Mouse (Mus musculus) v-Abl transformed pro-B cells (cell line): ENCODE results near the gene Nol11.
"Not testable (repeated sequence)": the region's sequence is repeated elsewhere in the genome, so short reads cannot be mapped to it uniquely, and the experiment has no call there.

Experiments used
- in situ Hi-C, 2 experiments: fragments of 400-800 bp; cut with MboI; formaldehyde crosslinking; loops; one replicate each; pipeline ENCODE4 v1.15.1; 2025; ENCODE audit not compliant: unreplicated experiment in 2 of 2

Gene Nol11

DNA sequence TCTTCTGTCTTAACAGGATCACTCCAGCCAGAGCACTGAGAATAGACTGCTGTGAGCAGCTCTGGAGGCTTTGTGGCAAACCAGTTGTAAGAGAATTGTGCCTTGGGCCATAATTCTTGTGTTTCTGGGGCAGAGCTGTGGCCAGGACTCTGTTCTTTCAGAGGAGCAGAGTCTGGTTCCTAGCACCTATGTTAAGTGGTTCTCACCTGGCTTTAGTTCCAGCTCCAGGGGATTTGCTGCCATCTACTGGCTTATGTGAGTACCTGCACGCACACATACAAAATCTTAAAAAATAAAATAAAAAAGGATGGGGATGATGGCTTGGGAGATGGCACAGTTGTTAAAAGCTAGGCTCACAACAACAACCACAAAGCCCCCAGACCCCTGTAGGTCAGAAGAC, 30.1 kb downstream of the Nol11 start:
- in situ Hi-C loops = loop anchor here in 1 of 2 experiments (10.0 kb wide), 1 partner anchor 314 kb away; no protein-coding TSS in a partner anchor

DNA sequence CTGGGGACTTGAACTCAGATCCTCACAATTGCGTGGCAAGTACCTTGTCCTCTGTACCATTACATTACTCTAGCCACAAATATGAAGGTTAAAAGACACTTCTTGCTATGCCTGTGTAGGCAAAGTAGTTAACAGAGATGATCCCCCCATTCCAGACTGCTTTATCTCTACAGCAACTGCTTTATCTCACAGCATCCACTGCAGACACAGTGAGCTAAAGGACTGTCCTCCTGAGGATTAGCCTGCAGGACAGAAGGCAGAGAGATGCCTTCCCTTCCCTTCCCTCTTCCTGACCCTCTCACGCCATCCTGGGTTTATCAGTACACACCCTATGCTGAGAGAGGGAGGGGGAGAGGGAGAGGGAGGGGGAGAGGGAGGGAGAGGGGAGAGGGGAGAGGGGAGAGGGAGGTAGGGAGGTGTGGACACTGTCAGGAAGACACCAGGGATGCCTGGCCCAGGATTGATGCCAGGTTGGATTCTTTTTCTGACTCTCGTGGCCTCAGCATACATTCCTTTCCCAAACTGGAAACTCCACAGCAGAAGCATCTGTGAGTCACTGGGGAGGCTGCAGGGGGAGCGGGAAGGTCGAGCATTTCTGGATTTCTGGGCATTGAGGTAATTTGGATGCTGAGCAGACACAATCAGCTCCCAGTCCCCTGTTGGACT, 32.1 kb downstream of the Nol11 start:
- in situ Hi-C loops = loop anchor here in 1 of 2 experiments (10.0 kb wide), 1 partner anchor 312 kb away; no protein-coding TSS in a partner anchor

DNA sequence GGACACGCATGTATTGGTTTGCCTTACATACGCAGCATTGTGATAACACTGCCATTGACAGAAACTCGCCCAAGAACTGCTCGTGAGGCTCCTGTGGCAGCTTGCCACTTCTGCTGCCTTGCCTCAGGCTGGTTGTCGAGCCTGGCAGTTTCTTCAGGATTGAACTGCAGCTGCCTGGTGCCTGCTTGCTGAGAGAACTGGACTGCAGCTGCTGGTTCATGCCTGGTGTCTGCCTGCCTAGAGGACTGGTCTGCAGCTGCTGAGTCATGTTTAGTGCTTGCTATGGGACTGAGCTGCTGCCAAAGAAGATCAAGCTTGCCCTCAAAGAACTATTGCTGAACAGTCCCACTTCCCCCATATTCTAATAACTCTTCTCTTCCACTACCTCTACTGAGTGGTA, 33.9 kb downstream of the Nol11 start:
- in situ Hi-C loops = loop anchor here in 1 of 2 experiments (10.0 kb wide), 1 partner anchor 310 kb away; no protein-coding TSS in a partner anchor

DNA sequence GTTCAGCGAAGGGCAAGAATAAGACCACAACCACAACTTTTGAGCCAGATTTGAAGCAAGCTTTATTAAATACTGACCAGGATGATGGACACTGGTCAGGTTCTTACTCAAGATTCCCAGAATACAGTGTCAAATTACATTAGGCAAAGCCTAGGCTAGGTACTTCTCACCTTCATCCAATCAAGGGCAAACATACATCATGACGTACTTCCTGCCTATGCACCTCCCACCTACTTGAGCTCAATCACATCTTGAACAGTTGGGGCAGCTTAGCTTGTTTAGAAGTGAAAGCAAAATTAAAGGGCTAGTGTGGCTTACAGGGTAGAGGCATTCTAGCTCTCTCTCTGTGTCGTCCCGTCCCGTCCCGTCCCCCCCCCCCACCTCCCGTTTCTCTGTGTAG, 34.8 kb downstream of the Nol11 start:
- in situ Hi-C loops = loop anchor here (5.0 to 10.0 kb wide), 2 partner anchors 42 to 310 kb away; no protein-coding TSS in a partner anchor

DNA sequence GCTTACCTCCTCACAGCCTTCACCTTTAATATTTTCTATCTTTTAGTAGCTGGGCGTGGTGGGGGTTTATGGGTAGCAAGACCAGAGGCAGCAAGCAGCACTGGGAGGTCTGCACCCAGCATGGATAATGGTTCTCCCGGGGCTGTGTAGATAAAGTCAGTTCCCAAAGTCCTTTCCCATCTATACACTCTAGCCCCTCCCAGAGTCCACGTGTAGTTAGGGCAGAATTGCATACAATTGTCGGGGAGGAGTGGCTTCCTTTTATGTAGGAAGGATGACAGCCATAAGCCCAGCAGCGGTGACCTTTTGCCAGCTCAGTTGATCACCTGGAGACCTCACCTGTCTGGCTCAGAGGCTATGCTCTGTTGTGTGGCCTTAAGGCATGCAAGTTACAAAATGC, 35.5 kb downstream of the Nol11 start:
- in situ Hi-C loops = loop anchor here (5.0 to 10.0 kb wide), 2 partner anchors 41 to 309 kb away; no protein-coding TSS in a partner anchor

DNA sequence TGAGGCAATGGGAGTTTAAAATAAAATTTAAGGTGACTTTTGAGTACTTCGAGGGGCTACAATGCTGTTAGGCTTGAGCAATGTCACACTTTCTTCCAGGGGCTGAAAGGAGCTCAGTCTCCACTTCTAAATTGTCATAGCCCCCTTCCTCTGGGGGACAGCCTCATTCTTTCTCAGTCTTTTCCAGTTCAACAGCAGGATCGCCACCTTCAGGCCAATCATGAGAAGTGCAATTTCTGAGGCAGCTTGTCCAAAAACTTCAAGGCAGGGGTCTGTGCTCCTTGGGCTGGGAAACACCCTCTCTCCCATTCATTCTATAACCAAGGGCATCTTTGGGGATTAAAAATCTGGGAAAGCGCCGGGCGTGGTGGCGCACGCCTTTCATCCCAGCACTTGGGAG, 37.4 kb downstream of the Nol11 start:
- in situ Hi-C loops = loop anchor here (5.0 to 10.0 kb wide), 2 partner anchors 40 to 307 kb away; no protein-coding TSS in a partner anchor

DNA sequence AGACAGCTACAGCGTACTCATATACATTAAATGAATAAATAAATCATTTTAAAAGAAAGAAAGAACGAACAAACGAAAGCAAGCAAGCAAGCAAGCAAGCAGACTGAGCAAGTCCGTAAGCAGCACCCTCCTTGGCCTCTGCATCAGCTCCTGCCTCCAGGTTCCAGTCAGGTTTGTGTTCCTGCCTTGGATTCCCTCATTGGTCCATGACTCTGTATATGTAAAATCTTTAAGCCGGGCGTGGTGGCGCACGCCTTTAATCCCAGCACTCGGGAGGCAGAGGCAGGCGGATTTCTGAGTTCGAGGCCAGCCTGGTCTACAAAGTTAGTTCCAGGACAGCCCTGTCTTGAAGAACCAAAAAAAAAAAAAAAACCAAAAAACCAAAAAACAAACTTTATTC, 45.2 kb downstream of the Nol11 start:
- in situ Hi-C loops = loop anchor here in 1 of 2 experiments (5.0 kb wide), 1 partner anchor 37 kb away; no protein-coding TSS in a partner anchor

DNA sequence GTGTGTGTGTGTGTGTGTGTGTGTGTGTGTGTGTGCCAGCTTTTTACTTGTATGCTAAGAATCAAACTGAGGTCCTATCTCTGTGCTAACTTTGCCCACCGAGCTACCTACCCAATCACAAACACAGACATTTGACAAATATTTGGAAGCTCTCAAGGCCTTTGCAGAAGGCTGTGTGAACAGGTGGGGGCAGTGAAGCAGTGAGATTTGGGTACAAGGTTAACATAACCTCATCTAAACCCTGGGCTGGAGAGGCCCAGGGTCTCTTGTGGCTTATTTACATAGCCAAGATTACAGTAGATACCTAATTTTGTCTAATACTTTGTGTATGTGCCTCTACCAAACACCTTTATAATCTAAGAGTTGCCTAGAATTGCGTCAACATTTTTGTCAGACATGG, 46.8 kb downstream of the Nol11 start:
- in situ Hi-C loops = loop anchor here in 1 of 2 experiments (5.0 kb wide), 1 partner anchor 35 kb away; no protein-coding TSS in a partner anchor

DNA sequence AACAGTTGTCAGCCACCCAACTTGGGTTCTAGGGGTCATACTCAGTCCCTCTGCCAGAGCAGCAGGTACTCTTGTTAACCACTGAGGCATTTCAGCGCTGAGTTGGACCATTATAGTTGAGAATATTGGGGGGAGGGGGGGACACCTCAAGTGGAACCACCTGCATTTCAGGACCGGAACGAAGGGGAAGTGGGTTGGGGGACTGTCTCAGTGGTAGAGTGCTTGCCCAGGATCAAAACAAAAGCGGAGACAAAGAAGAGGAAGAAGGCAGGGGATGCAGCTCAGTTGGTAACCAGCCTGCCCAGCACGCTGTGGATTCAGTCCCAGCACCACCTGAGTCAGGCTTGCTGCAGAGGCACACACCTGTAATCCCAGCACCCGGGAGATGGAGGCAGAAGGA, 48.4 kb downstream of the Nol11 start:
- in situ Hi-C loops = loop anchor here in 1 of 2 experiments (5.0 kb wide), 1 partner anchor 33 kb away; no protein-coding TSS in a partner anchor

DNA sequence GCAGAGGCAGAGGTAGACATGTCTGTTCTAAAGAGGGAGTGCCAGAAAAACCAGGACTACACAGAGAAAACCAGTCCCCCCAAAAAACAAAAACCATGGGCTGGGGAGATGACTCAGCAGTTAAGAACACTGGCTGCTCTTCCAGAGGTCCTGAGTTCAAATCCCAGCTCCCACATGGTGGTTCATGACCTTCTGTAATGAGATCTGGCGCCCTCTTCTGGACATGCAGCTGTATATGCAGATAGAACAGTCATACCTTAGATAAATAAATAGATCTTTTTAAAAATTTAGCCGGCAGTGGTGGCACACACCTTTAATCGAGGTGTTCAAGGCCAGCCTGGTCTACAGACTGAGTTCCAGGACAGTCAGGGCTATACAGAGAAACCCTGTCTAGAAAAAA, 50.5 kb downstream of the Nol11 start:
- in situ Hi-C loops = no loop called here

DNA sequence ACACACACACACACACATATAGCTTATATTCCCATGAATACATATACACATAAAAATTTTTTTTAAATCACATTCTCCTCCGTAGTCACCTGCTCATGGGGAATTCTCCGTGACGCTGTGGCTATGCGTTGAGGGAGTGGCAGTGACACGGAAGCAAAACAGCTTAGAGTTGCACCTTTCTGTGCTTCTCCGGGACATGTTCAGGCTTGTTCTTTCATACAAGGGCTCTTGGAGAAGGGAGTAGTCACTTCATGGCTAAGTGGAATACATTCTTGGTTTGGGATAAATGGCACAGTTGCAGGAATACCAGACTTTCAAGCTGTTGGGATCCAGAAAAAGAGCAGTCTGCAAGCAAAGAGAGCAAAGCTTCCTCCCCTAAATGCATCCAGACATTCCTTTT, 51.6 kb downstream of the Nol11 start:
- in situ Hi-C loops = no loop called here

DNA sequence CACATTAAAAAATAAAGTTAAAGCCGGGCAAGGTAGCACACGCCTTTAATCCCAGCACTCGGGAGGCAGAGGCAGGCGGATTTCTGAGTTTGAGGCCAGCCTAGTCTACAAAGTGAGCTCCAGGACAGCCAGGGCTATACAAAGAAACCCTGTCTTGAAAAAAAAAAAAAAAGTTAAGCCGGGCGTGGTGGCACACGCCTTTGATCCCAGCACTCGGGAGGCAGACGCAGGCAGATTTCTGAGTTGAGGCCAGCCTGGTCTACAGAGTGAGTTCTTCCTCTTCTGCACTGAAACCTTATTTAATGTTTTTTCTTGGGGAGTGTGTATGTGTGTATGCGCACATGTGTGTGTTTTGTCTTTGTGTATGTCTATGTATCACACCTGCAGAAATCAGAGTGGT, 52.7 kb downstream of the Nol11 start:
- in situ Hi-C loops = not testable (repeated sequence)

DNA sequence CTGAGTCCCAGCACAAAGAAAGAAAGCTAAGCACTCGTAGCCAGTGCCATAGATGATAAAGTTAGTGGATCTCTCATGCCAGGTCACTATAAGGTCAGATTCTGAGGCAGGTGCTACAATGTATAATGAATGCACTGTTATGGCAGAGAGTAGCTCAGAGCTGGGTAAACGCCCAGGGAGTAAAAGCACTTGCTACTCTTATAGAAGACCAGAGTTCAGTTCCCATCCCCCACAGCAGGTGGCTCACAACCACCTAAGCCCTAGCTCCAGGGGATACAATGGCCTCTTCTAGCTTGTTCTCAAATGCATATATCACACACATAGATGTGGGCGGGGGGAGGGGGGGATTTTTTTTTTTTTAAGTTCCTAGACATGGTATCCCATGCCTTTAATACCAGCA, 53.4 kb downstream of the Nol11 start:
- in situ Hi-C loops = no loop called here

DNA sequence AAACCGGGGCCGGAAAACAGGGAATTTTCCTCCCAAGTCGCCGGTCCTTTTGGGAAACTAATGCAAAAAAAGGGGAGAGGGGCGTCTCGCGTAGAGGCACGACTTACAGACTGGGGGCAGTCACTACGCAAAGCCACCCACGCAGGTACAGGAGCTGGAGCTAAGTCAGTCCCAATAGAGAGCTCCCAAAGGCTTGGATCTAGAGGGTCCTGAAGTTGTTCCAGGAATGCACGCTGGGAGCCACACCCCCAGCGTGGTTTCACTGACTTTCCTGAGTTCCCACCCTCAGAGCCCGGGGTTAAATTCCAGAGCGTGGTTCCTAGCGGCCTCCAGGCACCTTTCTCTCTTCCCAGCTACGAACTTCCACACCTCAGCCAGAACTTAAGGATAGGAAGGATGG, 56.8 kb downstream of the Nol11 start:
- in situ Hi-C loops = no loop called here

DNA sequence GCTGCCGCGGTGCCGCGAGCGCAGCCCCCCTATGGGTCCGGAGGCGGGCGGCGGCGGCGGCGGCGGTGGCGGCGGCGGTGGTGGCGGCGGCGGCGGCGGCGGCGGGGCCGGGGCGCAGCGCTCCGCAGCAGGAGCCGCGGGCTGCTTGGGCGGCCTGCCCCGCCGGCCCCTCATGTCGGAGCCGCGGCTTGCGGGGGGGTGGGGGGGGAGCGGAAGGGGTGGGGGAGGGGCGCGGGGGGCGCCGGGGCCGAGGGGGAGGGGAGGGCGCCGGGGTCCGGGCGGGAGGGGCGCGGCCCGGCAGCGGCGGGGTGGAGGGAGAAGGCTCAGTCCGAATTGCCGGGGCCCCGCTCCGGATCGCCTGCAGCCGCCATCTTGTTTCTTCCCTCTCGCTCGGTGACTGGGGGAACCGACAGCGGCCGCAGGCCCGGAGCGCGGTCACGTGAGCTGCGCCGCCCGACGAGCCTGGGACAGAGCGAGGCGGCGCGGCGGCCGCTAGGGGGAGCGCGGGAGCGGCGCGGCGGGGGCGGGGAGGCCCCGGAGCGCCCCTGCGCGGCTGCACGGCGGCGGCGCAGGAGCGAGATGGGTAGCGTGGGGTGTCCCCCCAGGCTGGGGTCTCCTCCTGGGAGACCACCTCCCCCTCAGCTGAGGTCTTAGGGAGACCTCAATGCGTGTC, 57.3 kb downstream of the Nol11 start, which contains the start of gene Bptf:
Gene Bptf (minus strand): TSS at position 379 of the 673 bp plus-strand sequence.
- in situ Hi-C loops = no loop called here

DNA sequence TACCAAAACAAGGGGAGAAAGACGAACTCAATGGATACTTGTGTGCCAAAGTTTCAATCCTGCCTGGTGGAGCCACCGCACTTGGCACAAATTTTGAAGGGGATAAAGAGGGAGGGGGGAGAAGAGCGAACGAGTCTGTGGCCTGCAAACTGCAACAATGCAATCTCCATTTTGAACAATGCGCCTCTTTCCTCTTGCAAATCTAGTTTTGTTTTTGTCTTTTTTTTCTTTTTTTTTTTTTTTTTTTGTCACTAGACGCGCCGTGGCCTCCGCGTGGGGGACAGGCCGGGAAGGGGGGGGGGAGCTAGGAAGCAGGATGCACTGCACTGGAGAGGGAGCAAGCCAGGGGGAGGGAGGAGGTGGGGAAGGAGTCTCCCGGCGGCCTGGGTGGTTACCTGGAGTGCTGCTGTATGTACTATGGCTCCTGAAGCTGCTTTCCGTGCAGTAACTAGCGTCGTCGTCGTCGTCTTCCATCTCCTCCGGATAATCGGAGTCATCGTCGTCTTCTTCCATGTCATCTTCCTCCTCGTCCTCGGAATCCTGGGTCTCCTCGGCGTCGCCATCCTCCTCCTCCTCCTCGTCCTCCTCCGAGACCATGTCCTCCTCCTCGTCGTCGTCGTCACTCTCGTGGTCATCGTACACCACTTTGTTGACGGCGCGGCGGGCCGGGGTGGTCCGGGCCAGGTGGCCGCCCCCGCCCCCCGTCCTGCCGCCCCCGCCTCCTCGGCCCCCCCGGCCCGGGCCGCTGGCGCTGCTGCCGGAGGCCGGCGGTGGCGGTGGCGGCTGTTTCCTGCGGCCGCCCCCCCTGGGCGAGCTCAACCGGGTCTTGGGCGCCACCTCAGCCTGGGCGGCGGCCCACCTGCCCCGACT, 58.1 kb downstream of the Nol11 start:
- in situ Hi-C loops = no loop called here

DNA sequence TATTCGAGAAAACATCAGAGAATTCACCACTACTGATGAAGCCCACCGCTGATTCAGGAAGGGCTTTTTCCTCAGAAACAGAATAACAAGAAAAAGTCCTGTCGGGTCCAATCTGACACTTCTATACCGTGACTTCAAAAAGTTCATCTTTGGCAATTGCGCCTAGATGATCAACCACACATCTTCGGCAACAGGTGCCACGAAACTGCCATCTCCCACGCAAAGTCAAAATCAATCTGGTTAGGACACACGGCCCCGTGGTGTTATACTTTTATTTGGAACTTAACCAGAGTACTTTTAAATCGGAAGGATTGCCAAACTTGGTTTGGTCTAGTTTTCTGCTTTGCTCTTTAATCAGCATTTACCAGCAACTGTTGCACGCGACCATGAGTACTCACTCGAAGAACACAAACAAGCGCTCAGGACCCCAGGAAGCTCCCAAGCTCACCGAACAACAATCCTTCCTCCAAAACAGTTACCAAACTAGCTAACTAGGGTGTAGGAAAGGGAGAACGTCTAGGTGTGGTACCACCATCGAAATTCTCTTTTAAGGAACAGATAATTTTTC, 58.9 kb downstream of the Nol11 start:
- in situ Hi-C loops = no loop called here

DNA sequence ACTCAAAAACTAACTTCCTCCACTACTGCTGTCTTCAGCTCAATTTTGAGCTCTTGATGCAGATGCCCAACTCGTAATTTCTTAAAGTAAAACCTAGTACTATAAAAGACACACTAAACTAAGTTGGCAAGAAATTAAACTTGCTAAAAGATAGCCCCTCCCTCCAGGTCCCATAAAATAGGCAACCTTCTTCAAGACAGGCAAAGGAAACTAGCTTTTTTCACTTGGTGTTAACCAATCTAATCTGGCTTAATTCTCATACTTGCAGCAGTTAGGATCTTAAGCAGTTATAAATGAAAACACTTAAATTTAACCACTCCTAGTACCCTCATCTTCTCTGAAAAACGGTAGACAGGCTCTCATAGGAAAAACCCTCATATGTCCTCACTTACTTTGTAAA, 59.5 kb downstream of the Nol11 start:
- in situ Hi-C loops = no loop called here

DNA sequence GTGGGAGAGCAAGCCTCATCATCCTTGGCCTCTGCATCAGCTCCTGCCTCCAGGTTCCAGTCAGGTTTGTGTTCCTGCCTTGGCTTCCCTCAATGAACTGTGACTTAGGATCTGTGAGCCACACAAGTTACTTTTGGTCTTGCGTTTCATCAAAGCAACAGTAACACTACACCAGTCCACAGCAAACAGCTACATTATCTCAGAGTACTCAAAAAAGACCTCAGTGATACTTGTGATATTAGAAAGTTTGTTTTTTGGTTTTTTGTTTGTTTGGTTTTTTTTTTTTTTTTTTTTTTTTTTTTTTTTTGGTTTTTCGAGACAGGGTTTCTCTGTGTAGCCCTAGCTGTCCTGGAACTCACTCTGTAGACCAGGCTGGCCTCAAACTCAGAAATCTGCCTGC, 62.5 kb downstream of the Nol11 start:
- in situ Hi-C loops = not testable (repeated sequence)

DNA sequence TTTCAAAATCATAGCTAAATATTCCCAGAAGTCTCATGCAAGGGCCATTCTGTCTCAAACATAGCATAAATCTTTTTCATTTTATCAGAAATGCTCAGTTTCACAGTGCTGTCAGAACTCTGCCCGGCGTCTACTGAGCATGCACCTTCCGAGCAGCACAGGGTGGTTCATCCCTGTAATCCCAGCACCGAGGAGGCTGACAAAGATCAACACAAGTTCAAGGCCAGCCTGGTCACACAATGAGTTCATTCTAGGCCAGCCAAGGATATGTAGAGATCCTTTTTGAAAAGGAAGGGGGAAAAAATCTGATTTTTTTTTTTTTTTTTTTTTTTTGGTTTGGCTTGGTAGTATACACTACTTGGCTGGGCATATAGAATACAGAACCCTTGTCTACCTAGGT, 64.2 kb downstream of the Nol11 start:
- in situ Hi-C loops = no loop called here
